Mouse (Mus musculus): ENCODE data around the gene Fuca1.

- TF ChIP-seq CTCF (IDR thresholded peaks at IDR 0.05; ENCODE audit: insufficient read depth, low read depth, low read length) (no peak), POLR2A (IDR thresholded peaks at IDR 0.05; ENCODE audit: insufficient read depth, low read depth, low read length) (no peak)
Observed at GRCm38 (mm10) chr4:135886184-135886583, 34.4 kb upstream of the Fuca1 start.
